Mouse (Mus musculus) stomach, embryonic 16.5 days (tissue): Measurements from ENCODE around the gene Dusp7. TPM values are rescaled to one million over a fixed set of nuclear protein-coding genes. Genes with fewer than 3 reads are reported as not detected.
A peak's percentile ranks its signal among the peaks of the same experiment; 100 is the strongest.

Experiments
- ATAC-seq: fragments of 200-750 bp; cut with Nextera tagmentation; 2 replicates; pipeline ENCODE4 v1.8.0; 2017; ENCODE audit warnings: moderate number of reproducible peaks, moderate TSS enrichment; ENCODE audit not compliant: insufficient read depth, low FRiP score
- H3K27ac ChIP-seq: fragments of 300-500 bp; sonication (generic); 2 replicates; pipeline ENCODE4 v1.5.1; 2014; ENCODE audit warnings: low read length
- H3K27me3 ChIP-seq: fragments of 300-500 bp; sonication (generic); 2 replicates; pipeline ENCODE4 v1.6.1; 2014; ENCODE audit warnings: low read length, control low read depth, mixed read lengths; ENCODE audit not compliant: control insufficient read depth, insufficient read depth
- H3K36me3 ChIP-seq: fragments of 300-500 bp; sonication (generic); 2 replicates; pipeline ENCODE4 v1.6.1; 2014; ENCODE audit warnings: low read length; ENCODE audit not compliant: control insufficient read depth, insufficient read depth
- H3K4me1 ChIP-seq: fragments of 300-500 bp; sonication (generic); 2 replicates; pipeline ENCODE4 v1.6.1; 2014; ENCODE audit warnings: low read length, control low read depth, mixed read lengths; ENCODE audit not compliant: control insufficient read depth, insufficient read depth
- H3K4me2 ChIP-seq: fragments of 300-500 bp; sonication (generic); 2 replicates; pipeline ENCODE4 v1.6.1; 2014; ENCODE audit warnings: low read depth, low read length, mixed read lengths
- H3K4me3 ChIP-seq: fragments of 300-500 bp; sonication (generic); replicated peaks from 2 replicates; pipeline ENCODE4 v1.5.1; 2014; ENCODE audit warnings: mild to moderate bottlenecking, low read length
- H3K9ac ChIP-seq: fragments of 300-500 bp; sonication (generic); 2 replicates; pipeline ENCODE4 v1.6.1; 2014; ENCODE audit warnings: low read length
- H3K9me3 ChIP-seq: fragments of 300-500 bp; sonication (generic); replicated peaks from 2 replicates; pipeline ENCODE4 v1.6.1; 2016; ENCODE audit warnings: low read length, control low read depth; ENCODE audit not compliant: control insufficient read depth
- WGBS: fragments of 180-500 bp; shearing (Covaris S2); extraction: QIAGEN DNeasy Blood & Tissue Kit; methylation state at CpG from one replicate; pipeline ENCODE4 v1.1.7; 2014; 5-methylcytosine and 5-hydroxymethylcytosine counted together
- polyA plus RNA-seq: library from polyadenylated mRNA; unstranded; fragments of >200 nt; fragmentation: Nextera tagmentation; extraction: Ambion mirVana; gene quantifications from 2 replicates; pipeline ENCODE4 v1.2.1, GENCODE M21; 2015

The Dusp7 gene
- polyA plus RNA-seq, 1 experiment from 2014 or later: 14.2 TPM

- H3K36me3 ChIP-seq: no peaks in the 10 kb centered on the region
- H3K9me3 ChIP-seq: no peaks in the 10 kb centered on the region
- 0 out of 2 replicates have a peak, but pooled peaks cover 2% of the 10 kb centered on the region for H3K4me1 ChIP-seq
- WGBS: 77% methylated on average over 16 of the region's 16 CpGs
- H3K4me2 ChIP-seq: no peak overlapping the region
- no peak overlapping the region for H3K27ac ChIP-seq
- H3K9ac ChIP-seq: no peak overlapping the region
- no peaks in the 10 kb centered on the region for H3K27me3 ChIP-seq
- ATAC-seq: no peak
- no peak overlapping the region for H3K4me3 ChIP-seq
Measured at GRCm38 (mm10) chr9:106402607-106403375, 34.4 kb downstream of the Dusp7 start.

- no peaks in the 10 kb centered on the region for H3K36me3 ChIP-seq
- no peaks in the 10 kb centered on the region for H3K9me3 ChIP-seq
- no peak overlapping the region for H3K4me3 ChIP-seq
- H3K4me1 ChIP-seq: 0 out of 2 replicates have a peak, but pooled peaks cover 2% of the 10 kb centered on the region
- no peak overlapping the region for H3K4me2 ChIP-seq
- 0 out of 2 replicates have a peak, but pooled peaks have one; percentile 6 for ATAC-seq
- no peaks in the 10 kb centered on the region for H3K27me3 ChIP-seq
- 31% methylated on average over 6 of the region's 6 CpGs for WGBS
- no peak overlapping the region for H3K27ac ChIP-seq
- H3K9ac ChIP-seq: no peak overlapping the region
Measured at GRCm38 (mm10) chr9:106405275-106405674, 36.8 kb downstream of the Dusp7 start.

- H3K4me2 ChIP-seq: no peak overlapping the region
- no peak overlapping the region for H3K9ac ChIP-seq
- peaks cover 6% of the 10 kb centered on the region; the same call in 1 of the 2 replicates for H3K4me1 ChIP-seq
- 50% methylated on average over 8 of the region's 8 CpGs for WGBS
- no peak overlapping the region for H3K27ac ChIP-seq
- H3K9me3 ChIP-seq: no peaks in the 10 kb centered on the region
- no peaks in the 10 kb centered on the region for H3K36me3 ChIP-seq
- no peak for ATAC-seq
- no peak overlapping the region for H3K4me3 ChIP-seq
- no peaks in the 10 kb centered on the region for H3K27me3 ChIP-seq
Measured at GRCm38 (mm10) chr9:106406443-106407078, 38.1 kb downstream of the Dusp7 start.

GRCm38 (mm10) chr9:106409096-106409495, 40.7 kb downstream of the Dusp7 start:
- Histone ChIP-seq H3K4me2 (no peak overlapping the region), H3K27me3 (no peaks in the 10 kb centered on the region), H3K9me3 (no peaks in the 10 kb centered on the region), H3K27ac (no peak overlapping the region), H3K4me3 (no peak overlapping the region), H3K36me3 (no peaks in the 10 kb centered on the region), H3K9ac (no peak overlapping the region), H3K4me1 (peaks cover 6% of the 10 kb centered on the region; the same call in 1 of the 2 replicates)
- no peak for ATAC-seq
- 92% methylated on average over 4 of the region's 4 CpGs for WGBS

GRCm38 (mm10) chr9:106410086-106410650, 41.7 kb downstream of the Dusp7 start:
- H3K9me3 ChIP-seq: no peaks in the 10 kb centered on the region
- no peak overlapping the region for H3K4me2 ChIP-seq
- 76% methylated on average over 2 of the region's 2 CpGs for WGBS
- ATAC-seq: no peak
- H3K27ac ChIP-seq: no peak overlapping the region
- H3K4me1 ChIP-seq: peaks cover 6% of the 10 kb centered on the region; the same call in 1 of the 2 replicates
- no peak overlapping the region for H3K9ac ChIP-seq
- no peaks in the 10 kb centered on the region for H3K36me3 ChIP-seq
- no peaks in the 10 kb centered on the region for H3K27me3 ChIP-seq
- no peak overlapping the region for H3K4me3 ChIP-seq

GRCm38 (mm10) chr9:106411091-106411594, 42.7 kb downstream of the Dusp7 start:
- no peak overlapping the region for H3K27ac ChIP-seq
- no peak overlapping the region for H3K9ac ChIP-seq
- no peaks in the 10 kb centered on the region for H3K9me3 ChIP-seq
- no peak overlapping the region for H3K4me2 ChIP-seq
- H3K4me1 ChIP-seq: peaks cover 6% of the 10 kb centered on the region; the same call in 1 of the 2 replicates
- no peak overlapping the region for H3K4me3 ChIP-seq
- no peaks in the 10 kb centered on the region for H3K36me3 ChIP-seq
- no peaks in the 10 kb centered on the region for H3K27me3 ChIP-seq
- ATAC-seq: no peak
- WGBS: 45% methylated on average over 9 of the region's 9 CpGs

- no peak for ATAC-seq
- no peak overlapping the region for H3K9ac ChIP-seq
Measured at GRCm38 (mm10) chr9:106411729-106412128, 43.3 kb downstream of the Dusp7 start.

GRCm38 (mm10) chr9:106412210-106412609, 43.8 kb downstream of the Dusp7 start:
- Histone ChIP-seq H3K4me3 (no peak overlapping the region), H3K27ac (no peak overlapping the region), H3K27me3 (no peaks in the 10 kb centered on the region), H3K36me3 (no peaks in the 10 kb centered on the region), H3K4me1 (peaks cover 3% of the 10 kb centered on the region; the same call in 1 of the 2 replicates), H3K9ac (no peak overlapping the region), H3K4me2 (no peak overlapping the region), H3K9me3 (no peaks in the 10 kb centered on the region)
- 80% methylated on average over 3 of the region's 3 CpGs for WGBS
- no peak for ATAC-seq

More at GRCm38 (mm10) chr9:106411729-106412128, 43.3 kb downstream of the Dusp7 start:
- no peak overlapping the region for H3K4me3 ChIP-seq
- no peak overlapping the region for H3K27ac ChIP-seq
- peaks cover 3% of the 10 kb centered on the region; the same call in 1 of the 2 replicates for H3K4me1 ChIP-seq
- no peaks in the 10 kb centered on the region for H3K27me3 ChIP-seq
- H3K36me3 ChIP-seq: no peaks in the 10 kb centered on the region
- no peaks in the 10 kb centered on the region for H3K9me3 ChIP-seq
- H3K4me2 ChIP-seq: no peak overlapping the region
- 66% methylated on average over 6 of the region's 6 CpGs for WGBS

GRCm38 (mm10) chr9:106413606-106414005, 45.2 kb downstream of the Dusp7 start:
- no peak for ATAC-seq
- 84% methylated on average over 5 of the region's 5 CpGs for WGBS
- Histone ChIP-seq H3K9ac (no peak overlapping the region), H3K36me3 (no peaks in the 10 kb centered on the region), H3K9me3 (no peaks in the 10 kb centered on the region), H3K27ac (no peak overlapping the region), H3K4me1 (peaks cover 15% of the 10 kb centered on the region), H3K27me3 (no peaks in the 10 kb centered on the region), H3K4me3 (no peak overlapping the region), H3K4me2 (no peak overlapping the region)
